Mouse (Mus musculus) lung, embryonic 16.5 days (tissue): ENCODE results near the gene Cic. TPM values are rescaled to one million over a fixed set of nuclear protein-coding genes. Genes with fewer than 3 reads are reported as not detected.

Source experiments
- ATAC-seq: fragments of 200-750 bp; cut with Nextera tagmentation; 2 replicates; pipeline ENCODE4 v1.8.0; 2017; ENCODE audit warnings: low read depth, mild to moderate bottlenecking, moderate library complexity
- H3K27ac ChIP-seq: fragments of 300-500 bp; sonication (generic); 2 replicates; pipeline ENCODE4 v1.5.1; 2014; ENCODE audit warnings: mild to moderate bottlenecking, control low read depth, low read length
- H3K27me3 ChIP-seq: fragments of 300-500 bp; sonication (generic); 2 replicates; pipeline ENCODE4 v1.6.1; 2014; ENCODE audit warnings: low read depth, low read length, mixed read lengths; ENCODE audit not compliant: control insufficient read depth, insufficient read depth
- H3K36me3 ChIP-seq: fragments of 300-500 bp; sonication (generic); 2 replicates; pipeline ENCODE4 v1.6.1; 2014; ENCODE audit warnings: low read length; ENCODE audit not compliant: control insufficient read depth, insufficient read depth
- H3K4me1 ChIP-seq: fragments of 300-500 bp; sonication (generic); replicated peaks from 2 replicates; pipeline ENCODE4 v1.6.1; 2014; ENCODE audit warnings: low read length, mixed read lengths; ENCODE audit not compliant: control insufficient read depth, insufficient read depth
- H3K4me2 ChIP-seq: fragments of 300-500 bp; sonication (generic); 2 replicates; pipeline ENCODE4 v1.6.1; 2014; ENCODE audit warnings: low read depth, low read length, control low read depth
- H3K4me3 ChIP-seq: fragments of 300-500 bp; sonication (generic); 2 replicates; pipeline ENCODE4 v1.5.1; 2014; ENCODE audit warnings: mild to moderate bottlenecking, low read length, control low read depth
- H3K9ac ChIP-seq: fragments of 300-500 bp; sonication (generic); 2 replicates; pipeline ENCODE4 v1.6.1; 2014; ENCODE audit warnings: low read length, control low read depth
- H3K9me3 ChIP-seq: fragments of 300-500 bp; sonication (generic); 2 replicates; pipeline ENCODE4 v1.6.1; 2016; ENCODE audit warnings: low read length; ENCODE audit not compliant: control insufficient read depth
- WGBS: fragments of 180-500 bp; shearing (Covaris S2); extraction: QIAGEN DNeasy Blood & Tissue Kit; methylation state at CpG from one replicate; pipeline ENCODE4 v1.1.7; 2014; 5-methylcytosine and 5-hydroxymethylcytosine counted together
- polyA plus RNA-seq: library from polyadenylated mRNA; unstranded; fragments of >200 nt; fragmentation: Nextera tagmentation; extraction: Ambion mirVana; gene quantifications from 2 replicates; pipeline ENCODE4 v1.2.1, GENCODE M21; 2015

The Cic gene
- polyA plus RNA-seq, 1 experiment from 2014 or later = 23.5 TPM

GRCm38 (mm10) chr7:25267751-25268463 lies 403 bp downstream of the Cic start:
- Histone ChIP-seq H3K4me1 (peaks cover 17% of the 10 kb centered on the region), H3K27me3 (no peaks in the 10 kb centered on the region), H3K9me3 (no peaks in the 10 kb centered on the region), H3K4me2 (peak overlapping the region; percentile 82), H3K27ac (peak overlapping the region; percentile 95), H3K4me3 (peak overlapping the region; percentile 80), H3K36me3 (peaks cover 7% of the 10 kb centered on the region), H3K9ac (peak overlapping the region; percentile 84)
- ATAC-seq = peak; percentile 94
- under 1% methylated on average over 33 of the region's 33 CpGs for WGBS

- no peak for ATAC-seq
- 2% methylated on average over 7 of the region's 7 CpGs for WGBS
- H3K4me1 ChIP-seq = peaks cover 17% of the 10 kb centered on the region
- H3K4me3 ChIP-seq = peak overlapping the region; percentile 59
- H3K9me3 ChIP-seq = no peaks in the 10 kb centered on the region
- H3K27me3 ChIP-seq = no peaks in the 10 kb centered on the region
- H3K9ac ChIP-seq = peak overlapping the region; percentile 71
- peak overlapping the region; percentile 82 for H3K4me2 ChIP-seq
- peaks cover 7% of the 10 kb centered on the region for H3K36me3 ChIP-seq
- peak overlapping the region; percentile 19 for H3K27ac ChIP-seq
These were observed 1.1 kb downstream of the Cic start for GRCm38 (mm10) chr7:25268588-25268987.

GRCm38 (mm10) chr7:25269029-25269428 lies 1.5 kb downstream of the Cic start:
- peaks cover 17% of the 10 kb centered on the region for H3K4me1 ChIP-seq
- WGBS = 26% methylated on average over 4 of the region's 4 CpGs
- no peak for ATAC-seq
- peak overlapping the region; percentile 59 for H3K4me3 ChIP-seq
- H3K27me3 ChIP-seq = no peaks in the 10 kb centered on the region
- peak overlapping the region; percentile 82 for H3K4me2 ChIP-seq
- peak overlapping the region; percentile 19 for H3K27ac ChIP-seq
- no peaks in the 10 kb centered on the region for H3K9me3 ChIP-seq
- H3K36me3 ChIP-seq = peaks cover 7% of the 10 kb centered on the region
- H3K9ac ChIP-seq = peak overlapping the region; percentile 71

- peaks cover 7% of the 10 kb centered on the region for H3K36me3 ChIP-seq
- H3K27ac ChIP-seq = peak overlapping the region; percentile 19
- H3K27me3 ChIP-seq = no peaks in the 10 kb centered on the region
- H3K4me1 ChIP-seq = peaks cover 17% of the 10 kb centered on the region
- peak overlapping the region; percentile 59 for H3K4me3 ChIP-seq
- no peaks in the 10 kb centered on the region for H3K9me3 ChIP-seq
- 79% methylated on average over 8 of the region's 8 CpGs for WGBS
- no peak for ATAC-seq
- H3K9ac ChIP-seq = peak overlapping the region; percentile 71
- H3K4me2 ChIP-seq = peak overlapping the region; percentile 82
These were observed 2.2 kb downstream of the Cic start for GRCm38 (mm10) chr7:25269545-25270271.

- WGBS = 86% methylated on average over 35 of the region's 35 CpGs
- Histone ChIP-seq H3K36me3 (peaks cover 7% of the 10 kb centered on the region), H3K27me3 (no peaks in the 10 kb centered on the region), H3K4me3 (no peak overlapping the region), H3K4me2 (no peak overlapping the region), H3K27ac (no peak overlapping the region), H3K9me3 (no peaks in the 10 kb centered on the region), H3K4me1 (peaks cover 20% of the 10 kb centered on the region), H3K9ac (no peak overlapping the region)
- no peak for ATAC-seq
These were observed 3.4 kb downstream of the Cic start for GRCm38 (mm10) chr7:25270652-25271633.

GRCm38 (mm10) chr7:25271651-25272444 lies 4.3 kb downstream of the Cic start:
- Histone ChIP-seq H3K4me2 (no peak overlapping the region), H3K36me3 (peaks cover 7% of the 10 kb centered on the region), H3K27ac (no peak overlapping the region), H3K27me3 (no peaks in the 10 kb centered on the region), H3K9ac (no peak overlapping the region), H3K4me1 (peaks cover 24% of the 10 kb centered on the region), H3K9me3 (no peaks in the 10 kb centered on the region), H3K4me3 (no peak overlapping the region)
- no peak for ATAC-seq
- WGBS = 83% methylated on average over 28 of the region's 30 CpGs

GRCm38 (mm10) chr7:25272445-25273258 lies 5.1 kb downstream of the Cic start:
- 81% methylated on average over 38 of the region's 38 CpGs for WGBS

More at GRCm38 (mm10) chr7:25272445-25273258, 5.1 kb downstream of the Cic start:
- no peak for ATAC-seq
- Histone ChIP-seq H3K4me3 (no peak overlapping the region), H3K36me3 (peaks cover 7% of the 10 kb centered on the region), H3K9ac (no peak overlapping the region), H3K4me2 (no peak overlapping the region), H3K4me1 (peaks cover 25% of the 10 kb centered on the region), H3K27ac (no peak overlapping the region), H3K9me3 (no peaks in the 10 kb centered on the region), H3K27me3 (no peaks in the 10 kb centered on the region)
